Mouse (Mus musculus) brain, embryonic 14.5 days (tissue): ENCODE measurements around the gene Lcp1.

Source experiments
- CTCF ChIP-seq: fragments of 200-500 bp; IDR thresholded peaks from 2 replicates; pipeline ENCODE4 v1.5.1; 2012; ENCODE audit warnings: inconsistent platforms, mild to moderate bottlenecking, moderate library complexity, borderline replicate concordance; ENCODE audit not compliant: insufficient read depth, insufficient read length; ENCODE audit errors: extremely low read depth
- POLR2A ChIP-seq: fragments of 200-500 bp; IDR thresholded peaks from 2 replicates; pipeline ENCODE4 v1.6.1; 2012; ENCODE audit warnings: mild to moderate bottlenecking, inconsistent platforms, borderline replicate concordance; ENCODE audit not compliant: poor library complexity, insufficient read depth, insufficient read length, severe bottlenecking; ENCODE audit errors: extremely low read depth

GRCm38 (mm10) chr14:75269531-75269930, 138.6 kb downstream of the Lcp1 start:
- TF ChIP-seq CTCF (no peak), POLR2A (no peak)
